Mouse (Mus musculus) lung, postnatal 0 days (tissue): ENCODE measurements around the gene Cacna1a.

ENCODE experiments used
- CTCF ChIP-seq: IDR thresholded peaks from 2 replicates; pipeline ENCODE4 v1.5.1; 2016; ENCODE audit warnings: antibody characterized with exemption, mild to moderate bottlenecking
- EP300 ChIP-seq: IDR thresholded peaks from 2 replicates; pipeline ENCODE4 v1.6.1; 2016; ENCODE audit warnings: antibody characterized with exemption, mild to moderate bottlenecking, control low read depth

GRCm38 (mm10) chr8:84566816-84567413 is 178.7 kb downstream of the Cacna1a start:
- TF ChIP-seq EP300 (no peak), CTCF (no peak)
